Mouse (Mus musculus) bone marrow macrophage, adult 2 months (primary cell): ENCODE results near the gene Btbd35f6. TPM values are rescaled to one million over a fixed set of nuclear protein-coding genes. Genes with fewer than 3 reads are reported as not detected.
"Not testable (repeated sequence)": the region's sequence is repeated elsewhere in the genome, so short reads cannot be mapped to it uniquely, and the experiment has no call there.

Experiments
- H3K27ac ChIP-seq: 2 replicates; pipeline ENCODE4 v1.5.1; 2012; ENCODE audit warnings: low read depth, low read length; ENCODE audit not compliant: insufficient read depth
- H3K4me1 ChIP-seq: 2 replicates; pipeline ENCODE4 v1.6.1; 2012; ENCODE audit warnings: low read length; ENCODE audit not compliant: control insufficient read depth, insufficient read depth
- H3K4me3 ChIP-seq: 2 replicates; pipeline ENCODE4 v1.5.1; 2012; ENCODE audit warnings: mild to moderate bottlenecking, low read length, moderate library complexity; ENCODE audit not compliant: insufficient read depth
- polyA plus RNA-seq: library from polyadenylated mRNA; stranded (reverse); fragments of >200 nt; gene quantifications from 2 replicates; pipeline ENCODE4 v1.2.4, GENCODE M21; 2012; ENCODE audit not compliant: missing spikeins, insufficient read depth, insufficient read length

Gene Btbd35f6
- not detected in 2 replicates for polyA plus RNA-seq

DNA sequence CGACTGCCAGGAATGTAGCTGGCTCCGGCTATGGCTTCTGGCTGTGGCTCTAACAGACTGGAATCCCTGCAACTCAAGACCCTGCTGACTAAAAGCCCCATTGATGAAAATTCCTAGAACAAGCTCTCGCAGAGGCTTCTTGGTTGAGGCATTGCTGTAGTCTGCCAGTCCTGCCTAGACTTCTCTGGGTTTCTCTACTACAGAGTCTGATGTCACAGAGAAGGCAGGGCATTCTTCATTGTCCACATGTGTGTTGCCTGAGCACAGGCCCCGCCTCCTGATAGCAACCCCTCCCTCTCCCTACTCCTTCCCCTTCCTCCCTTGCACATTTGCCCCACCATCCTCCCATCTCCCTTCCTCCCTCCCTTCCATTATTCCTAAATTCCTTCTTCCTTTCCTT lies at the start of gene Btbd35f6:
Gene Btbd35f6 (minus strand): TSS at position 101 of the 400 bp plus-strand sequence.
- H3K4me1 ChIP-seq, H3K27ac ChIP-seq, H3K4me3 ChIP-seq: not testable (repeated sequence)

DNA sequence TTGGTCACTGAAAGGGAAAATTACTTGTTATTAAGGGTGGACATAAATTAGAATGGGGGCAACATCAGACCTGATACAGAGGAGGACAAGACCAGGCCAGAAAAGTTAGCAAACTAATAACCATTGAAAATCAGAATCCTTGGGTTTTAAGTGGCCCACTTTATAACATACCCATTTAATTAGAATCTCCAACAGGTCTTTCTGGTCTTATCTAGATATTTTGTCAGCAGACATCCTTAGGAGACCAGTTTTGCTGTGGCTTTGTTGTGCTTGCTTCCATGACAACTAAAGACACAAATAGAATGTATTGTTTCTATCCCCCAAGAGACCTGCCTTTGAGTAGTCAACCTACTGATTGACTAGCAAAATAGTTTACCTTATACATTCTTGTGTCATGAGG lies 30.4 kb upstream of the Btbd35f6 start, which contains the start of gene Gm21870:
Gene Gm21870 (minus strand): TSS at position 101 of the 400 bp plus-strand sequence.
- H3K4me1 ChIP-seq, H3K27ac ChIP-seq, H3K4me3 ChIP-seq: not testable (repeated sequence)

DNA sequence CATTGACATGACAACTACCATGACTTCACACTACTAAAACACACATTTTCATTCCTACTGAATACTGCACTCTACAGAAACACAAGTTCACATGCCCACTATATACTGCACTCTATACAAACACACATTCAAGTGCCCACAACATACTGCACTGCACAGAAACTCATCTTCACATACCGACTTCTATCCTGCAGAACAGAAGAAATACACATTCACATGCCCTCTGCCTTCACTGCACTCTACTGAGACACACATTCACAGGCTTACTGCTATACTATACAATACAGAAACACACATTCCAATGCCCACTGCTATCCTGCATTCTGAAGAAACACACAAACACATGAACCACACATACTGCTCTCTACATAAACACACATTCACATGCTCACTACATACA lies 26.1 kb downstream of the Btbd35f6 start:
- not testable (repeated sequence) for H3K4me1 ChIP-seq, H3K27ac ChIP-seq, H3K4me3 ChIP-seq

DNA sequence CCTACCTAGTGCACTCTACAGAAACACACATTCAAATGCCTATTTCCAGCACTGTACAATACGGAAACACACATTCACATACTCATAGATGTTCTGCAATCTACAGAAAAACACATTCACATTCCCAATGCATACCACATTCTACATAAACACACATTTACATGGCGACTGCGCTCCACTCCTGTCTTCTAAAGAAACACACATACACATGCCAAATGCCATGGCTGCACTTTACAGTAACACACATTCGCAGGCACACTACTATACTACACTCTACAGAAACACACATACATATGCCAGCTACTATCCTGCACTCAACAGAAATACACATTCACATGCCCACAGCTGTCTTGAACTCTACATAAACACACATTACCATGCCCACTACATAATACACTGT lies 28.1 kb downstream of the Btbd35f6 start:
- not testable (repeated sequence) for H3K4me3 ChIP-seq, H3K4me1 ChIP-seq, H3K27ac ChIP-seq

DNA sequence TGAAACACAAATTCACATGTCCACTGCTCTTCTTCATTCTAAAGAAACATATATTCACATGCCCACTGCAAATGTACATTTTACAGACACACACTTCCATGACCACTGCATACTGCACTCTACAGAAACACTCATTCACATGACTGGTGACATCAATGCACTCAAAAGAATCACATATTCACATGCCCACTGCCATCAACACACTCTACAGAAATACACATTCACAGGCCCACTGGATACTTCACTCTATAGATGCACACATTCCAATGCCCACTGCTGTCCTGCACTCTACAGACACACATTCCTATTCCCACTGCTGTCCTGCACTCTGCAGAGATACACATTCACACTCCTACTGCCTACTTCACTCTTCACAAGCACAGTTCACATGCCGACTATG lies 30.0 kb downstream of the Btbd35f6 start:
- not testable (repeated sequence) for H3K4me1 ChIP-seq, H3K4me3 ChIP-seq, H3K27ac ChIP-seq

DNA sequence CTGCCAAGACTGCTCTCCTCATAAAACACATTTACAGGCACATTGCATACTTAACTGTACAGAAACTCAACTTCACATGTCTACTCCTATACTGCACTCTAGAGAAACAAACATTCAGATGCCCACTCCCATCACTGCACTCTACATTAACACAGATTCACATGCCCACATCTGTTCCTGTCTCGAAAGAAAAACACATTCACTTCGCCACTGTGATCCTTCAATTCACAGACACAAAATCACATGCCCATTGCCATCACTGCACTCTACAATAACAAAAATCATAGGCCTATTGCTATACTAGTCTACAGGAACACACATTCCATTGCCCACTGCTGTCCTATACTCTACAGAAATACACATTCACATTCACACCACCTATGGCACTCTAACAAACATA lies 30.9 kb downstream of the Btbd35f6 start:
- not testable (repeated sequence) for H3K27ac ChIP-seq, H3K4me1 ChIP-seq, H3K4me3 ChIP-seq

Other genes with a start within 250 kb of the Btbd35f6 start
- gene Gm21870, start 30.3 kb upstream of the Btbd35f6 start, polyA plus RNA-seq = not detected in 2 replicates
- gene Btbd35f9, start 205.0 kb upstream of the Btbd35f6 start, polyA plus RNA-seq = not detected in 2 replicates